Mouse (Mus musculus): ENCODE data around the gene Olfr617. TPM values are rescaled to one million over a fixed set of nuclear protein-coding genes. Genes with fewer than 3 reads are reported as not detected.

Olfr617 gene
- polyA plus RNA-seq, 1 experiment from 2014 or later, result not detected

- 34% methylated on average over 2 of the region's 2 CpGs for WGBS (ENCODE audit: insufficient replicate concordance)
- Histone ChIP-seq H3K36me3 (replicated peaks; ENCODE audit: insufficient read depth, low read length) (no peaks in the 10 kb centered on the region), H3K27ac (ENCODE audit: low read depth) (no peak overlapping the region), H3K9ac (replicated peaks) (no peak overlapping the region), H3K4me1 (ENCODE audit: insufficient read depth) (no peaks in the 10 kb centered on the region), H3K4me2 (ENCODE audit: low read depth, low read length) (no peak overlapping the region), H3K4me3 (ENCODE audit: low read depth, low read length) (no peak overlapping the region), H3K9me3 (ENCODE audit: low read length) (no peaks in the 10 kb centered on the region), H3K27me3 (ENCODE audit: insufficient read depth, low read length) (no peaks in the 10 kb centered on the region)
- no peak for ATAC-seq
- DNase-seq, result no peak
- no peak for TF ChIP-seq CTCF (IDR thresholded peaks at IDR 0.05; ENCODE audit: low read depth)
- TF ChIP-seq EP300 (IDR thresholded peaks at IDR 0.05; ENCODE audit: low read depth), result no peak
These were observed 34.6 kb downstream of the Olfr617 start for GRCm38 (mm10) chr7:103607425-103607824.

- Histone ChIP-seq H3K4me1 (ENCODE audit: insufficient read depth) (no peaks in the 10 kb centered on the region), H3K9ac (replicated peaks) (no peak within 1 kb of the TSS), H3K4me3 (ENCODE audit: low read depth, low read length) (no peak within 1 kb of the TSS), H3K4me2 (ENCODE audit: low read depth, low read length) (no peak within 1 kb of the TSS), H3K9me3 (ENCODE audit: low read length) (no peaks in the 10 kb centered on the region), H3K27ac (ENCODE audit: low read depth) (no peak within 1 kb of the TSS), H3K36me3 (replicated peaks; ENCODE audit: insufficient read depth, low read length) (no peaks in the 10 kb centered on the region), H3K27me3 (ENCODE audit: insufficient read depth, low read length) (no peaks in the 10 kb centered on the region)
- TF ChIP-seq CTCF (IDR thresholded peaks at IDR 0.05; ENCODE audit: low read depth), result no peak
- TF ChIP-seq EP300 (IDR thresholded peaks at IDR 0.05; ENCODE audit: low read depth), result no peak
- DNase-seq (no peak), ATAC-seq (no peak)
- 60% methylated on average over 2 of the region's 2 CpGs for WGBS (ENCODE audit: insufficient replicate concordance)
These were observed 39.6 kb downstream of the Olfr617 start, which contains the start of gene Olfr620 for GRCm38 (mm10) chr7:103612434-103612833. Olfr620 (minus strand) TSS chr7:103612534.

Small RNAs within 50 kb of the gene (microRNA-seq; reads per million reads assigned to microRNA genes)
- not detected for gene Gm26506

Other genes with a start within 250 kb of the Olfr617 start
- not detected in 2 replicates for gene Olfr598, start 249.5 kb upstream of the Olfr617 start, polyA plus RNA-seq (2015; fragmentation: Nextera tagmentation; extraction: Ambion mirVana)
- gene Olfr599, start 237.1 kb upstream of the Olfr617 start, polyA plus RNA-seq (2015; fragmentation: Nextera tagmentation; extraction: Ambion mirVana), result not detected in 2 replicates
- not detected in 2 replicates for gene Olfr600, start 223.4 kb upstream of the Olfr617 start, polyA plus RNA-seq (2015; fragmentation: Nextera tagmentation; extraction: Ambion mirVana)
- not detected in 2 replicates for gene Olfr601, start 210.4 kb upstream of the Olfr617 start, polyA plus RNA-seq (2015; fragmentation: Nextera tagmentation; extraction: Ambion mirVana)
- not detected in 2 replicates for gene Olfr603, start 186.9 kb upstream of the Olfr617 start, polyA plus RNA-seq (2015; fragmentation: Nextera tagmentation; extraction: Ambion mirVana)
- gene Usp17lc, start 158.0 kb upstream of the Olfr617 start, polyA plus RNA-seq (2015; fragmentation: Nextera tagmentation; extraction: Ambion mirVana), result not detected in 2 replicates
- not detected in 2 replicates for gene Olfr605, start 127.6 kb upstream of the Olfr617 start, polyA plus RNA-seq (2015; fragmentation: Nextera tagmentation; extraction: Ambion mirVana)
- not detected in 2 replicates for gene Olfr606, start 124.0 kb upstream of the Olfr617 start, polyA plus RNA-seq (2015; fragmentation: Nextera tagmentation; extraction: Ambion mirVana)
- gene Olfr607, start 108.9 kb upstream of the Olfr617 start, polyA plus RNA-seq (2015; fragmentation: Nextera tagmentation; extraction: Ambion mirVana), result not detected in 2 replicates
- gene Olfr608, start 103.2 kb upstream of the Olfr617 start, polyA plus RNA-seq (2015; fragmentation: Nextera tagmentation; extraction: Ambion mirVana), result not detected in 2 replicates
- gene Olfr609, start 75.0 kb upstream of the Olfr617 start, polyA plus RNA-seq (2015; fragmentation: Nextera tagmentation; extraction: Ambion mirVana), result not detected in 2 replicates
- gene Olfr610, start 60.9 kb upstream of the Olfr617 start, polyA plus RNA-seq (2015; fragmentation: Nextera tagmentation; extraction: Ambion mirVana), result not detected in 2 replicates
- gene Olfr611, start 52.2 kb upstream of the Olfr617 start, polyA plus RNA-seq (2015; fragmentation: Nextera tagmentation; extraction: Ambion mirVana), result not detected in 2 replicates
- not detected in 2 replicates for gene Olfr612, start 30.3 kb upstream of the Olfr617 start, polyA plus RNA-seq (2015; fragmentation: Nextera tagmentation; extraction: Ambion mirVana)
- not detected in 2 replicates for gene Olfr613, start 25.0 kb upstream of the Olfr617 start, polyA plus RNA-seq (2015; fragmentation: Nextera tagmentation; extraction: Ambion mirVana)
- not detected in 2 replicates for gene Olfr615, start 17.0 kb upstream of the Olfr617 start, polyA plus RNA-seq (2015; fragmentation: Nextera tagmentation; extraction: Ambion mirVana)
- gene Olfr616, start 3.9 kb upstream of the Olfr617 start, polyA plus RNA-seq (2015; fragmentation: Nextera tagmentation; extraction: Ambion mirVana), result not detected in 2 replicates
- gene Olfr618, start 17.0 kb downstream of the Olfr617 start, polyA plus RNA-seq (2015; fragmentation: Nextera tagmentation; extraction: Ambion mirVana), result not detected in 2 replicates
- gene Olfr619, start 27.5 kb downstream of the Olfr617 start, polyA plus RNA-seq (2015; fragmentation: Nextera tagmentation; extraction: Ambion mirVana), result not detected in 2 replicates
- gene Olfr620, start 39.5 kb downstream of the Olfr617 start, polyA plus RNA-seq (2015; fragmentation: Nextera tagmentation; extraction: Ambion mirVana), result not detected in 2 replicates
- not detected in 2 replicates for gene Olfr622, start 69.6 kb downstream of the Olfr617 start, polyA plus RNA-seq (2015; fragmentation: Nextera tagmentation; extraction: Ambion mirVana)
- not detected in 2 replicates for gene Olfr623, start 90.6 kb downstream of the Olfr617 start, polyA plus RNA-seq (2015; fragmentation: Nextera tagmentation; extraction: Ambion mirVana)
- gene Olfr624, start 98.1 kb downstream of the Olfr617 start, polyA plus RNA-seq (2015; fragmentation: Nextera tagmentation; extraction: Ambion mirVana), result 0.01 TPM in 1 of 2 replicates, not detected in the other
- gene Olfr625-ps1, start 109.7 kb downstream of the Olfr617 start, polyA plus RNA-seq (2015; fragmentation: Nextera tagmentation; extraction: Ambion mirVana), result not detected in 2 replicates
- not detected in 2 replicates for gene Olfr243, start 141.6 kb downstream of the Olfr617 start, polyA plus RNA-seq (2015; fragmentation: Nextera tagmentation; extraction: Ambion mirVana)
- gene Olfr628, start 157.3 kb downstream of the Olfr617 start, polyA plus RNA-seq (2015; fragmentation: Nextera tagmentation; extraction: Ambion mirVana), result not detected in 2 replicates
- 0.07 and 0.09 TPM in 2 replicates for gene Olfr629, start 171.9 kb downstream of the Olfr617 start, polyA plus RNA-seq (2015; fragmentation: Nextera tagmentation; extraction: Ambion mirVana)
- not detected in 2 replicates for gene Olfr630, start 184.3 kb downstream of the Olfr617 start, polyA plus RNA-seq (2015; fragmentation: Nextera tagmentation; extraction: Ambion mirVana)
- 0.04 TPM in 1 of 2 replicates, not detected in the other for gene Olfr69, start 198.5 kb downstream of the Olfr617 start, polyA plus RNA-seq (2015; fragmentation: Nextera tagmentation; extraction: Ambion mirVana)
- gene Olfr68, start 206.6 kb downstream of the Olfr617 start, polyA plus RNA-seq (2015; fragmentation: Nextera tagmentation; extraction: Ambion mirVana), result not detected in 2 replicates
- 0.02 TPM in 1 of 2 replicates, not detected in the other for gene Olfr67, start 218.8 kb downstream of the Olfr617 start, polyA plus RNA-seq (2015; fragmentation: Nextera tagmentation; extraction: Ambion mirVana)
- 16,738 and 17,184 TPM in 2 replicates for gene Hbb-bt, start 240.9 kb downstream of the Olfr617 start, polyA plus RNA-seq (2015; fragmentation: Nextera tagmentation; extraction: Ambion mirVana)